Mouse (Mus musculus): Measurements from ENCODE around the gene Dusp6.
"Not testable (repeated sequence)": the region's sequence is repeated elsewhere in the genome, so short reads cannot be mapped to it uniquely, and the experiment has no call there.

Dusp6 gene

GRCm38 (mm10) chr10:99262867-99263379 is at the start of gene Dusp6:
Gene Dusp6, plus strand, starts transcription at chr10:99263231.
- peak; percentile 99 for DNase-seq

- DNase-seq: no peak
Observed at GRCm38 (mm10) chr10:99214421-99215299, 48.4 kb upstream of the Dusp6 start.

DNA sequence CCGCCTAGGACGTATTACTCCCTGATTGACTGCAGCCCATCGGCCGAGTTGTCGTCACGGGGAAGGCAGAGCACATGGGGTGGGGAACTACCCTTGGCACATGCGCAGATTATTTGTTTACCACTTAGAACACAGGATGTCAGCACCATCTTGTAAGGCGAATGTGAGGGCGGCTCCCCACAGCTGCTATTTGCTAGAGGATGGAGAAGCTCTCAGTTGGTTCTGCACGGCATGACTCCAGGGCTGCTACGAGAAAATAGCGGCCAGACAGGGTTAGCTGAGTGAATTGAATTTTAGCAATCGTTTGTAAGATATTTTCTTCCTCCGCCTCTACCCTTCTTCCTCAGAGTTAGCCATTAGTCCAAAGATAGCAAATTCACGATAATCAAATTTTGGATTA is 46.5 kb upstream of the Dusp6 start:
- DNase-seq: not testable (repeated sequence)

DNA sequence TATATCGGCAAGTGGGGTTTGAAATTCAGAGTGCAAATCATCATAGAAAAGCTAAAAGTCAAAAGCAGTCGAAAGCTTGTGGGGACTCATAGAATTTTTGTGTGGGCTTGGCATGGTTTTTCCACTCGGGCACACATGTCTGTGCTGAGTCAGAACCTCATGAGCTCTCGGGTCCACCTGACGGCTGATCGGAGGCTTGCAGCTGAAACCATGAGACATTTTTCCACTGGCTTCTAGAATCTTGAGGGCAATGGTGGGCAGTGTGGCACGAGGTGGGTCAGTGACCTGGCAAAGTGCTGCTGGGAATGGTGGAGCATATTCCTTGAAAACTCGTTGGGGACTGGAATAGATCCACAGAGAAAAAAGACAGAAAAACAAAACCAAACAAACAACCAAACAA is 41.5 kb upstream of the Dusp6 start:
- no peak for DNase-seq

- peak; percentile 59 for DNase-seq
Observed at GRCm38 (mm10) chr10:99222726-99223125, 40.3 kb upstream of the Dusp6 start.

DNA sequence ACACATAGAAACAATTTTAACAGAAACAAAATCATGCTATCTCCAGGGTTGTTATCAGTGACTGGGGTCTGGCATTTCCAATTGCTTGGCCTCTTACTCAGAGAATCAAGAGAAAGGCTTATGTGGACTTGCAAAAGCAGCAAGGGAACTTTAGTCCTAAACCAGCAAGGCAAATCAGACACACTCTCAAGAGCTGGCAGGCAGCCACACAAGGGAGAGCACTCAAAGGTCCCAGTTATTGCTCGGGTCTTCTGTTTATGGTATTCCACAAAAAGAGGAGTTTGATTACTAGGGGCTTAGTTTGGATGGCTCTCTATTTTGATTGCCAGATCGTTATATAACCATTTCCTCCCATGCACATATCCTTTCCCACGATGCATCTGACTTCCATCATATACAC is 38.8 kb upstream of the Dusp6 start:
- DNase-seq: peak; percentile 65

DNA sequence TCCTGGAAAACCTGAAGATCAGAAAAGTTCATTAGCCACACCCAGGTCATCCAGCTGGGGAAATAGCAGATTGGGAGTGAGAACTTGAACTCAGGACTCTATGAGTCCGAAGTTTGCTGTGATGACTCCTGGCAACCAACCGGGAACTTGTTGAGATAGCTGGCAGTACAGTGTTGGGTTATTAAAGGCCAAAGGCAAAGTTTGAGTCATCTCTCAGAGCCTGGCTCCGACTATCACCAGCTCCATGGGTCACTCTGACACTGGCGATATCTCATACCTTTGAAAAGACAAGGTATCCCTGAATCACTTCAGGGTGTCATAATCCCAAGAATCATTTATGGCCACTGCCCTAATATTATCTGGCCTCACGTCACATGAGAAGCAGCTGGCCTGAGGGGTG is 36.2 kb upstream of the Dusp6 start:
- no peak for DNase-seq

DNA sequence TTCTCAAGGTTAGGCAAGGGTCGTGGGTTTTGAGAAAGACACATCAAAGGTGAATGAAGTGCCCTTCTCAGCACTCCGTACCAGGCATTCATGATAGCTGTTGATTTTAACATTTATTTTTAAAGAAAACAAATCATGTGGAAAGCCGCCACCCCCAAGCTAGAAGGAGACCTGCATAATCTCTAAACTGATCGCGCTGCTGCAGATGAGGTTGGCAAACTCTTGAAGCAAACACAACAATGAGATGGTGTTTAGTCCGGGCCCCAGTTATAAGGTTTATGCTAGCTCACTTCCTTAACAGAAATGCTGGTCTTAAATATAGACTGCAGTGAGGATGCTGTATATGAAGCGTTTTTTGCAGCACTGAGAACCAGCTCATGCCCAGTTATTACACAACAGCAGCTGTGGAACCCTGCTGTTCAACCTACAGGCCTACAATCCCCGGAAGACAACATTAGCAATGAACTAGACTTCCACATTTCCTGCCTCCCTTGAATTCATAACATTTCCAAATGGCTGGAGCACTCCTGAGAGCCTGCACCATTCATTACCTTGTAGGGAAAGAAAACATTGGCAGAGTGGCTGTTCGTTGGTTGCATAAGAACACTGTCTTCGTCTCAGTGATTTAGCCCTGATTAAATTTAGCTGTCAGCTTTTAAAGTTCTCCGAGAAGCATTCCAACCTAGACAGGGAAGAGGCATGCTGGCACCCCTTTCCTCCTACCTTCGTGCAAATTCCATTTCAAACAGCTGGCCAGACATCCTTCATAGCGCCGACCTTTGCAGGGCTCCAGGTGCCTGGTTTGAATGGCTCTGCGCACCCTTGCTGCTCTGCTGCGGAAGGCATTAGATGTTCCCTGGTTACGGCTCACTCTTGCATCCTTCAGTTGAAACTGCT is 34.8 kb upstream of the Dusp6 start:
- DNase-seq: peak; percentile 64

GRCm38 (mm10) chr10:99229031-99229684 is 33.9 kb upstream of the Dusp6 start:
- DNase-seq: peak; percentile 36

GRCm38 (mm10) chr10:99232518-99233227 is 30.4 kb upstream of the Dusp6 start:
- DNase-seq: peak; percentile 89

DNA sequence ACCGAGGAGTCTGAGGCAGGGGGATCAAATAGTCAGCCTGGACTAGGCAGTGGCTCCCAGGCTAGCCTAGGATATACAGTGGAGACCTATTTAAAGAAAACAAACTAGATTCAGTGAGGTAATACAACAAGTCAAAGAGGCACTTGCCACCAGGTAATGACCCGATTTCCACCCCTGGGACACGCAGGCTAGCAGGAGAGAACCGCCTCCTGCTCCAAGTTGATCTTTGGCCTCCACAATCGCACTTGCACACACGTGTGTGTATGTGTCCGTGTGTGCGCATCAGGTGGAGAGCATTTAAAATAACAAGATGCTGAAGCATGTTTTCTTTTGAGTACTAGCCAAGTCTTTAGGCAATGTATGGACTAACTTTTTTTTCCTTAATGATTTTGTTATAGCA is 28.7 kb upstream of the Dusp6 start:
- DNase-seq: peak; percentile 34

DNA sequence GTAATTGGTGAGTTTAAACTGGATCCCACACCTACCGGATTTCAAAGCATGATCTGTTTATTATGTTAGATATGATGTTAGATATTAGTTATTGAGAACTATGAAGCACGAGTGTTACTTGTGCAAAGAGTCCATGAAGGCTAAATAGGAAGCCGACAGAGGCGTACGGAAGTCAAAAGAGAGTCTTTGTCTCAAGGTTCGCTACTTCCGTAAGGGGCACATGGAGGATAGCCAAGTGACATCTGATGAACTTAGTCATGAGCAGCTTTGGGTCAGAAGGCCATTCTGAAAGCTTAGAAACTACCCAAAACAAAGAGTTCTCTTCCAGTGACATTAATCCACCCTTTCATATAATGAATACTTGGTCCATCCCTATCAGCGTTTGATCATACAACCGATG is 27.9 kb upstream of the Dusp6 start:
- no peak for DNase-seq

GRCm38 (mm10) chr10:99237205-99237832 is 25.7 kb upstream of the Dusp6 start:
- no peak for DNase-seq

DNA sequence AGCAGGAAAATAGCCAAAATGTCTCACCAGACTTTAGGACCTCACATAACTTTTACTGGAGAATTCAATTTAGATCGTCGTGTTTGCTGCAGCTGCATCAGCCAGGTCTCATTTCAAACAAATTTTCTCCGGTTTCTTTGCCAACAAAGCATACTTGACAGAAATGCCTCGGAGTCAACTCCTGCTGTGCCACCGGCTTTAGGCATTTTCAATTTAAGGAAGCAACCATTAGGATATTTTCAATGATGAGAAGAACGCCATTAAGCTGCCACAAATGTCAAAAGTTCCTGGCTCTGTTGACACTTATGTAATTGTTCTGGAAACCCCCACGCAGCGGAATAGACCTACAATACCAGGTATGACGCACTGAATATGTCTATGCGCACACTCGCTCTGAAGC is 24.5 kb upstream of the Dusp6 start:
- no peak for DNase-seq

DNA sequence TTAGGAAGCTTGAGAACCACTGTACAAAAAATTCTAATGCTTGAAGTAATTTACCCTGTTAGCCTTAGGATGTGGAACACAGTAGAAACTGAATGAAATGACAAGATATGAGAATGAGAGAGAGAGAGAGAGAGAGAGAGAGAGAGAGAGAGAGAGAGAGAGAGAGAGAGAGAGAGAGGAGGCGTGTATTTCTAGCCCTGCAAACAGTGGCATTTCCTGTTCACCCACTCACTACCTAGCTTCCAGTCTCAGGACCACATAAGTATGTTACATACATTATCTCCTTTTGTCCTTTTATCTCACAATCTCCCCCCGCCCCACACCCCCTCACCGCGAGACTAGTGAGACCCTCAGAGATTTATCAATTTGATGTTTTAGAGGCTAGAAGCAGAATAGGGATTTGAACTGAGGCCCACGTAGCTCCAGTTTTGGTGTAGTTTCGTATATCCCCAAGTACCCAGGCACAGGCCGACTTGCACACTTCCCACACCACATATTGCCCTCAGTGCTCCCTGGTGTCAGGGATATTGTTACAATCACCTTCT is 21.7 kb upstream of the Dusp6 start:
- no peak for DNase-seq

DNA sequence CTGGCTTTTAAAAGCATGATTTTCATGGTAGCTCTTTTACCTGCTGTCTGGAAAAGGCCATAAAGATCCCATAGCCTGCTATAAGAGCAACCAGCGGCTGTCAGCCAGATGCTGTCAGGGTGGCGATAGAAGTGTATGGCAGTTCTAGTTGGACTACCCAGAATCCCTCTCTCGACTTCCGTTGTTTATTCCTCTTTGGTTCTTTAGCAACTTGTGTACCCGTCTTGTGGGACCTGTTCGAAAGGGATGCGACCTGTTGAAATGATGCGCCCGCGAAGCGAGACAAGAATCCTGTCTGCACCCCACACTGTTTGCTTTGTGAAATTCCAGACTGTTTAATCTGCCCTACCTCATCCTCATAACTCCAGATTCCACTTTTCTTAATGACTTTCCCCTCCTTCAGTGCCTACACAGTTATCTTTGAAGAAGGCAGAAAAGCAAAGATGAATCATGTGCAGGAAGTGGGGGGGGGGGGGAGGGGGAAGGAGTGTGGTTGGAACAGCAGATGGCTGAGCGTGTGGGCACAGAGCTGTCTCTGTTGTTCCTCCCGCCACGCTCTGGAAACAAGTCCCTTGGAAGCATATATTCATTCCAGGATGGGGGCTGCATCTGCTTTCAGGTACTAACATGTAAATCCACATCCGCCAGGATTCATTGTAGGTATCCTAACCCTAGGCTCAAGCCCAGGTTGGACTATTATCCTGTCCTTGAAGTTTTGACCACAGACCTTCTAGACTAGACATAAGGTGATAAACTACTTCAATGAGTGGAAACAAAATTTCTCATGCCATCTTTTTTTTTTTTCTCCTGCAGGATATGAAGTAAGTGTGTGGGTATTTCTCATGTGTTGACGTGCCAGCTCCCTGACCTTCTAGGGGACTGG is 21.0 kb upstream of the Dusp6 start:
- DNase-seq: no peak

- DNase-seq: no peak
Observed at GRCm38 (mm10) chr10:99242721-99243120, 20.3 kb upstream of the Dusp6 start.

GRCm38 (mm10) chr10:99243907-99244489 is 19.0 kb upstream of the Dusp6 start:
- DNase-seq: no peak

- no peak for DNase-seq
Observed at GRCm38 (mm10) chr10:99244655-99245260, 18.3 kb upstream of the Dusp6 start.

All from kidney, adult 11 months (tissue).